Mouse (Mus musculus) Patski (cell line): ENCODE results near the gene Dgkg. TPM values are rescaled to one million over a fixed set of nuclear protein-coding genes. Genes with fewer than 3 reads are reported as not detected.

Experiments used
- ATAC-seq: fragments of 100-300 bp; one replicate; pipeline ENCODE4 v1.8.0; 2021
- CTCF ChIA-PET: fragments of 350-600 bp; sonication (Branson Sonifier 250); formaldehyde crosslinking; loops from one replicate; lab custom pipeline; 2022; ENCODE audit warnings: inconsistent platforms; lab: Charles Lee
- POLR2A ChIA-PET: fragments of 350-600 bp; sonication (Branson Sonifier 250); formaldehyde crosslinking; loops from one replicate; lab custom pipeline; 2022; ENCODE audit warnings: antibody characterized with exemption, inconsistent platforms; lab: Charles Lee
- DNase-seq: peaks from one replicate; pipeline ENCODE4 v3.0.0-alpha.2; 2011; ENCODE audit warnings: low read depth, low spot score
- H3K27me3 ChIP-seq: fragments of 371-371 bp; one replicate; pipeline ENCODE4 v1.5.1; 2021
- CTCF ChIP-seq: fragments of 100-300 bp; IDR thresholded peaks from one replicate; pipeline ENCODE4 v1.5.1; 2021
- in situ Hi-C: fragments of 300-500 bp; cut with MboI; formaldehyde crosslinking; loops from 3 replicates; pipeline ENCODE4 v1.11.1; 2018; ENCODE audit warnings: low pct_unique_long_range_greater_than_20kb, mixed read lengths
- polyA plus RNA-seq: library from polyadenylated mRNA; unstranded; gene quantifications from one replicate; pipeline ENCODE4 v1.2.3, GENCODE M21; 2021

The Dgkg gene
- polyA plus RNA-seq, 1 experiment from 2014 or later = 0.14 TPM

- no peaks in the 10 kb centered on the region for H3K27me3 ChIP-seq
- ChIA-PET POLR2A (no interaction called here), CTCF (interaction anchor here (1.0 to 1.1 kb wide), 2 partner anchors 20 to 38 kb away, joined by 3 read pairs; no protein-coding TSS in a partner anchor)
- in situ Hi-C loops = no loop called here
- no peak for TF ChIP-seq CTCF
- DNase-seq (no peak), ATAC-seq (no peak)
Measured at GRCm38 (mm10) chr16:22653817-22654476, 3.1 kb downstream of the Dgkg start.

GRCm38 (mm10) chr16:22651244-22651643, 5.8 kb downstream of the Dgkg start:
- no peak for DNase-seq
- no peak for TF ChIP-seq CTCF
- POLR2A ChIA-PET = no interaction called here
- H3K27me3 ChIP-seq = no peaks in the 10 kb centered on the region
- in situ Hi-C loops = no loop called here
- CTCF ChIA-PET = interaction anchor here (1.4 to 1.5 kb wide), 2 partner anchors 11 to 24 kb away, joined by 3 read pairs; no protein-coding TSS in a partner anchor
- no peak for ATAC-seq

GRCm38 (mm10) chr16:22645256-22645655, 11.8 kb downstream of the Dgkg start:
- TF ChIP-seq CTCF = no peak
- H3K27me3 ChIP-seq = no peaks in the 10 kb centered on the region
- in situ Hi-C loops = no loop called here
- CTCF ChIA-PET = no interaction called here
- POLR2A ChIA-PET = no interaction called here
- DNase-seq (no peak), ATAC-seq (no peak)

- POLR2A ChIA-PET = interaction anchor here (0.5 kb wide), 1 partner anchor 157 kb away, joined by 6 read pairs; no protein-coding TSS in a partner anchor
- CTCF ChIA-PET = no interaction called here
- no peak for DNase-seq
- in situ Hi-C loops = no loop called here
- no peaks in the 10 kb centered on the region for H3K27me3 ChIP-seq
- no peak for TF ChIP-seq CTCF
- no peak for ATAC-seq
Measured at GRCm38 (mm10) chr16:22643460-22643859, 13.6 kb downstream of the Dgkg start.

GRCm38 (mm10) chr16:22642953-22643352, 14.1 kb downstream of the Dgkg start:
- CTCF ChIA-PET = no interaction called here
- POLR2A ChIA-PET = interaction anchor here (0.5 kb wide), 1 partner anchor 157 kb away, joined by 6 read pairs; no protein-coding TSS in a partner anchor
- no peaks in the 10 kb centered on the region for H3K27me3 ChIP-seq
- no peak for DNase-seq
- ATAC-seq = no peak
- in situ Hi-C loops = no loop called here
- TF ChIP-seq CTCF = no peak

GRCm38 (mm10) chr16:22642054-22642453, 15.0 kb downstream of the Dgkg start:
- no peak for DNase-seq
- ATAC-seq = no peak
- no peaks in the 10 kb centered on the region for H3K27me3 ChIP-seq
- in situ Hi-C loops = no loop called here
- TF ChIP-seq CTCF = no peak
- CTCF ChIA-PET = interaction anchor here (1.2 kb wide), 1 partner anchor 10 kb away, joined by 4 read pairs; no protein-coding TSS in a partner anchor
- POLR2A ChIA-PET = no interaction called here

- CTCF ChIA-PET = interaction anchor here (1.1 to 1.2 kb wide), 2 partner anchors 10 to 74 kb away, joined by 3 to 4 read pairs; no protein-coding TSS in a partner anchor
Measured at GRCm38 (mm10) chr16:22641588-22641987, 15.4 kb downstream of the Dgkg start.

GRCm38 (mm10) chr16:22637311-22637710, 19.7 kb downstream of the Dgkg start:
- ChIA-PET POLR2A (no interaction called here), CTCF (interaction anchor here (0.9 kb wide), 1 partner anchor 19 kb away, joined by 3 read pairs; no protein-coding TSS in a partner anchor)
- in situ Hi-C loops = no loop called here
- no peak for TF ChIP-seq CTCF
- DNase-seq = no peak
- ATAC-seq = no peak
- peaks cover 7% of the 10 kb centered on the region for H3K27me3 ChIP-seq

More at GRCm38 (mm10) chr16:22641588-22641987, 15.4 kb downstream of the Dgkg start:
- DNase-seq (peak; percentile 31), ATAC-seq (no peak)
- no peak for TF ChIP-seq CTCF
- in situ Hi-C loops = no loop called here
- POLR2A ChIA-PET = no interaction called here
- no peaks in the 10 kb centered on the region for H3K27me3 ChIP-seq

- no peak for TF ChIP-seq CTCF
- ChIA-PET CTCF (no interaction called here), POLR2A (no interaction called here)
- ATAC-seq = no peak
- H3K27me3 ChIP-seq = peaks cover 12% of the 10 kb centered on the region
- no peak for DNase-seq
- in situ Hi-C loops = no loop called here
Measured at GRCm38 (mm10) chr16:22635706-22636105, 21.3 kb downstream of the Dgkg start.

- ChIA-PET POLR2A (interaction anchor here (0.7 kb wide), 1 partner anchor 239 kb away, joined by 3 read pairs; no protein-coding TSS in a partner anchor), CTCF (interaction anchor here (1.2 kb wide), 1 partner anchor 10 kb away, joined by 3 read pairs; no protein-coding TSS in a partner anchor)
- no peak for ATAC-seq
- TF ChIP-seq CTCF = no peak
- in situ Hi-C loops = no loop called here
- DNase-seq = no peak
- peaks cover 12% of the 10 kb centered on the region for H3K27me3 ChIP-seq
Measured at GRCm38 (mm10) chr16:22633063-22633462, 24.0 kb downstream of the Dgkg start.

GRCm38 (mm10) chr16:22630351-22630750, 26.7 kb downstream of the Dgkg start:
- ChIA-PET POLR2A (no interaction called here), CTCF (interaction anchor here (1.0 kb wide), 1 partner anchor 10 kb away, joined by 3 read pairs; no protein-coding TSS in a partner anchor)
- TF ChIP-seq CTCF = no peak
- in situ Hi-C loops = no loop called here
- ATAC-seq (no peak), DNase-seq (no peak)
- peaks cover 12% of the 10 kb centered on the region for H3K27me3 ChIP-seq
